Mouse (Mus musculus): ENCODE data around the gene Kcnh1.

The Kcnh1 gene

DNA sequence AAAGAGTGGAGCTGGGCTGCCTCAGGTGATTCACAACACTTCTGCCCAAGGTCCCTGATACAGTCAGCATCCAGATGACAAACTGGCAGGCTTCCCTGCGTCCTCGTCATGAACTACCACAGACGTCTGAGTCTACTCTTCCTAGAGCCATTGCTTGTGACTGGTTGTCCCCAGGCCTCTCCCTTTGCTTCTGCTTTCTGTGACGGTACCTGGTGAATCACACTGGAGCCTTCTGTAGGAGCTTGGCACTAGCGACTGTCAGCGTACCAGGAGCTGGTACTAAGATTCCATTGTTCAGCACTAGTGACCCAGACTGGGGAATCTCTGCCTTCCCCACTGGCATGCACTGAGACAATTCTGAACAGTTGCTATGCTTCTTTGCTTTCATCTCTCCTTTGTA, 282.6 kb downstream of the Kcnh1 start:
- WGBS, result 55% methylated on average over 6 of the region's 6 CpGs

DNA sequence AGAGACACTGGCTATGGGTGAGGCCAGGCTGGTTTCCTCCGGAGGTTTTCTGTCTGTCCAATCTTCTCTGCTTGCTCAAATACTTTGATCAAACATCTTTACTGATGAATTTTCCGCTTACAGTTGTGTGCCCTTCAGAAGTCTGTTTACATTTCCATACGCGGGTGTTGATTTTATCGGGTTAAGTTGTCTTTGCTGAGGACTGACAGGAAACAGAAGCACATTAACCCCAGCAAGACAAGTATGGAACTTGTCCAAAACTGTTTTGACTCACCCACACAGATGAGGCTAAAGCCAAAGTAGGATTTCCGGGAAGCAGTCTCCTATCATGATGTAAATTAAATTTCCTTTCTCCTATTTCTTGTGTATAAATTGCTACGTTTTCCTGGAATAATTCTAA, 286.1 kb downstream of the Kcnh1 start:
- 56% methylated on average over 7 of the region's 7 CpGs for WGBS

DNA sequence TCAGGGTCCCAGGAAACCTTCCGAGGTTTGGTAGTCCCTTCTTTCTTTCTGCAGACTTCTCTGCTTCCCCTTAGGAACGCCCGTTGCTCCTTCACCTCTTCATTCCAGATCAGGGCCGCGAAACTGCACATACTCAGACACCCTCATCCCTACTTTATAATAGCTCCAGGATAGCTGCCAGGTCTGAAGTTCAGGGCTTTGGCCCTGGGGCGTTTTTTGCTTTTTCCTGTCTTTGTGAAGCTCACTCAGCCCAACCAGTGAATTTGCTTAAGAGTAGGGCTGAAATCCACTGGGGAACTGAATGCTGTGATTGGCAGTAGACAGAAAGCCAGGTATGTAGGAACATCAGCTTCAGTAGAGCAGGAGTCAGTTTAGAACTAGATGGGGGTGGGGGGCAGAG, 287.0 kb downstream of the Kcnh1 start:
- WGBS, result 45% methylated on average over 6 of the region's 6 CpGs

DNA sequence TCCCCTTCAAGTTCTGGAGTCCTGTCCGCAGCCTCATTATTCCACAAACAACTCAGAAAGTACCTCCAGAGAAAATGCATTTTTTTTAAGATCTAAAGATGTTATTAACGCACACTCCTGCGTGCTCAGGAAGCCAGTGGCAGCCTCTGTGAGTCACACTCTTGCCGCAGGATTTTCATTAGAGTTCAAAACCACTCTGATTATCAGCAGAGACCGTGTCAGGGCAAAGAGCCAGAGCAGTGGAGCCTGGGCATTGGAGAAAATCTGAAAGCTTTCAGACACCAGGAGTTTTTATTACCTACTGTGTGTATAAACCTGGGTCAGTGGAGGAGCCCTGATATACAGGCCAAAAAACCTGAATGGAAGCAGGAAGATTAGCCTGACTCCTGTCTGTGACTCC, 287.6 kb downstream of the Kcnh1 start:
- 57% methylated on average over 5 of the region's 5 CpGs for WGBS

DNA sequence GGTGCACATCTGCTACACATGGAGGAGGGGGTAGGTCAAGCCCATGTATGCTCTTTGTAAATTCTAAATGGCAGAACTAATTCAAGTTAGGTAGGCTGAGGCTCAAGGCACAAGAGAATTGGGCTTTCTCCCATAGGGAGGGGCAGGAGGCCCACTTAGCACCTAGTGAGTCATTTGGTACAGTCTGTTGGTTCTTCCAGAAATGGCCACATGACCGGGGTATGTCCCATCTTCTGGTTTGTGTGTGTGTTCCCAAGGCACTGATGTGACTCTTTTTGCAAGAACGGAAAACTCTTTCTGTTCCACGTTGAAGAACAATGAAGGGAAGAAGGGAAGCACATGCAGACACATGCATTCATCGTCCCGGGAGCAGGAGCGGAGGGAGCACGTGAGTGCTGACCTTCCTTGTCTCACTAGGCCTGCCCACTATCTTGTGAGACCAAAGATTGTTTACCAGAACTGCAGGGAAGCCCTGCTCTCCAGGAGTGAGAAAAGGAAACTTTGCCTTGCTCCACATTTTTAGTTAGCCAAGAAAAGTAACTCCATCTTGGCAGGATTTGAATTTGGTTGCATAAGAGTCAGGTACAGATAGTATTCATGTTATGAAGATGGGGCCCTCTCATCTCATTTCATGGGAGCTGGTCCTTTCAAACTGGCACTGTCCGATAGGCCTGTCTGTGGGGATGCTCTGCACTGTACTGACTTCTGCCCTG, 289.7 kb downstream of the Kcnh1 start:
- WGBS, result 57% methylated on average over 8 of the region's 8 CpGs

DNA sequence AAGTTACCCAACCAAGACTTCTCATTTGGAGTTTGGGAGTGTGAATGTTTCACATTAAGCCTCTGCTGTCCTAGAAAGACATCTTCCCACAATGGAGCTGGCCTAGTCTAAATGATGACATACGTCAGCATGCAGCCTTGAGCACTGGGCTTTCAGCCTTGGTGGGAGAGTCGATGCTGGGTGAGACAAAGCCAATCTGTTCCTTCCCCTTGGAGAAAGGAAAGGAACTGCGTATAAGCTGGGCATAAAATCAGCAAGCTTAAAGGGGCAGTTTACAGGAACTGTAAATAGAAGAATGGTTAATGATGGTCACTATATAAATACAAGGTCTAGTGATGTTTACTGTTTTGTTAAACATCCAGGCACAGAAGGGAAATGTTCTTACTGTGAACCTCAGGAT, 294.5 kb downstream of the Kcnh1 start:
- 26% methylated on average over 3 of the region's 3 CpGs for WGBS

DNA sequence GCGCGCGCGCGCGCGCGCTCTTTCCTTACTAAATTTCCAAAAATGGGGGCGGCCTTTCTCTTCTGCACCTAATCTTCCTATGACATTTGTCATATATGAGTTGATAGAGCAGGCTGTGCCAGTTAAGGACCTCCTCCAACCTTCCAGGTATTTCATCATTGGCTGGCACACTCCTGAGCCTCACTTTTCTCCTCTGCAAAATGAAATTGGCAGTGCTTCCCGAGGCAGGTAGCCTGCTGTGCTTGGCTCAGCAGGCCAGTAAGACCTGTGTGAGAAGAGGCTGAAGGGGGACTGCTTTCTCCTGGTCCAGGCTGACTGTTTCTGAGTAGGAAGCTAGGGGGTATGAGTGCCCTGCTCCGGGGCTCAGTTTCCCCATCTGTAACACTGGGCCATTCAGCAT, 297.0 kb downstream of the Kcnh1 start:
- WGBS, result 90% methylated on average over 11 of the region's 11 CpGs

DNA sequence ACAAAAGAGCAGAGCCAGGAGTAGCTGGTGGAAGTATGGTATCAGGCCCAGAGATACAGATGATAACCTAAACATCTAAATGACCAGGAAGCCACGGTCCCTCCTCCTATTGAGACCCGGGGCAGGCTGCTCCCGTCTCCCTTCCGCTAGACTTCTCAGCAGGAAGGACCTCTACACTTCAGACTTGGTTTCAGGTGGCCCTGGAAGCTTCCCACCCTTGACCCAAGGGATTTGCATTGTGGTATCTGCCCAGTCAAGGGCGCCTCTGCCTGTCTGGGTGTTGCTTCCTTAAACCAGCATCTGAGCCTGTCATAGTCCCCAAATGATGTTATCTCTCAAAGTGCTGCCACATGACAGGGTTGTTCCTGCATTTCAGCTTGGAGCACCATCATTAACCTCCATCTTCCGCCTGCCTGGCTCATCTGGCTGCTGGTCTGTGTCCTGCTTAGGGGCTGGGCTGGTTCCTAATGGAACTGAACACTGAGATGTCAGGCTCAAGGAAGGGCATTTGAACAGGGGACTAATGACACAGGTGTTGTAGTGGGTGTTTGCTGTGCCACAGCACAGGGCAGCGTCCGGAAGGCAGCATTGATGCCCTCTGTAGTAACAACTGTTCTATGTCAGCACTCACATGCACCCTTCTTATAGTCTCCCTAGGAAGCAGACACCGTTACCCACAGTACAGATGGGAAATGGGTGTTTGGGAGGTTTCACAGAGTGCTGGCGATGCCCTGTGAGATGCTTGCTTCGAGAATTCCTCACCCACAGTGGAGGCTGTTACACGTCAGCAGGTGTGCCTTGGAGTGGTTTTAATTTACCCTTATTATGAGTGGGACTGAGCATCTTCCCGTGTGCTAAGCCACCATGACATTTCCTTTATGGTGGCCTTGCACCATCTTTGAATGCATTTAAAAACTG, 299.6 kb downstream of the Kcnh1 start:
- WGBS, result 61% methylated on average over 13 of the region's 13 CpGs

DNA sequence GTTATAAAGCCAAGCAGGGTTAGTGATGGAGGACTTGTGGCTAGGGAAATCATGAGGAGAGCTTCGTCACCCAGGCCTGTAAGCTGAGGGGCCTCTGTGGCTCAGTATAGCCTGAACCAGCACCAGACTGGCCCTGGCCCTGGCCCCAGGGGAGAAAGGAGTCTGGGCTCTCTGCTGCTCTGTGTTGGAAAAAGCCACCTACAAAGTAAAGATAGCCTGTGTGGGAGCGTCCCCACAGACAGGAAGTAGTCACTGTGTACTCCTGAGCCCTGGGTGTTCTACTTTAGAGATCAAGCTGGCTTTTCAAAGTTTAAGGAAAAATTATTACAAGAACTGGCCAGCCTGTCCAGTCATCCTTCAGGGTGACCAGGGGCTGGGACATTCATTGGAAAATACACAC, 306.9 kb downstream of the Kcnh1 start:
- 59% methylated on average over 2 of the region's 2 CpGs for WGBS

DNA sequence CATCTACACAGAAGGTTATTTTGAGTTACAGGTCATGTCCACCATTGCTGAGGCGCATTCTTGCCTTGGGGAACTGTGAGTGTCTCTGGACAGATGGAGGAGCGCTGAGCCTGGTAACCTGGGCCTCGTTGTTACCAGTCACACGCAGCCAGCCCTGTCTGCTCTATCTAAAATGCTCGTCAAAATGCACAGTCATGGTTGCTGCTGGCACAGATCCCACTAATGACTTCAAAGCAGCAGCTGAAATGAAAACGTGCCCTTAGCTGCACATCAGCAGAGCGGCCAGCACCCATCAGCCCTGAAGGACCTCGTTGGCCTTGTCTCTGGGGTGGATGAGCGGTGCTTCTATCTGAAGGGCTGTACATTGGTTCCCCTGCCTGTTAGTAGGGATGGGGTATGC, 311.4 kb downstream of the Kcnh1 start:
- WGBS, result 60% methylated on average over 9 of the region's 9 CpGs

DNA sequence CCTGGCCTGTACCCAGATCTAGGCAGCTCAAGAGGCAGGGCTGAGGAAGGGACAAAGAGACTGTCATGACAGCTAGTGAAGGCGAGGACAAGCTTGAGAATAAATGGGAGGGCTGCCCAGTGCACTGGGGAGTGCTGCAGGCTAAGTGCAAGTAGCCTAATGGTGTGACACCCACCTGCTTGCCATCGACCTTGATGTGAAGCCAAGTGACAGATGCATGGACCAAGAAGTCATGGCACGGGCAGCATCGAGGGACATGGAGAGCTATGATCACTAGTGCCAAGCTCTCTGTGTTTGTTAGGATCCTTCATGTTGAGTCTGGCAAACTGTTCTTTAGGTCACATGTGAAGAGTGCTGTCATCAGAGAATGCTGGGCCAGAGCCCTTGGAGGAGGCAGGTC, 313.1 kb downstream of the Kcnh1 start:
- WGBS, result 84% methylated on average over 4 of the region's 4 CpGs

DNA sequence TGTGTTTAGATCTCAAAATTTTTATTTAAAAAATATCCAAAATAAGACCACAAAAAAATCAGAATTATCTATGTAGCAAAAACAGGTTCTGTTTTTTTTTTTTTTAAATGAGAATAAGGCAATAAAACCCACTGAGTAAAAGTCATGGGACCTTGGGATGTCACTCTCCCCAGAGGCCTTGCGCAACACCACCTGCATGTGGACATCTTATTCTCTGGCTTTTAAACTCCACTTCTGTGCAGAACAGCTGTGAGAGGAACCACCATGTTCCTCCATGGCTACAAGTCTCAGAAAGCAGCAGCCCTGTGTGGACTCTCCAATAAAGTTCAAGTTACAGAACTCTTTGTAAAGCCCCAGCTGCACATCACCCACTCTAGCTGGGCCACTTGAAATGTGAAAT, 322.2 kb downstream of the Kcnh1 start:
- WGBS, result 95% methylated on average over 1 of the region's 1 CpGs

DNA sequence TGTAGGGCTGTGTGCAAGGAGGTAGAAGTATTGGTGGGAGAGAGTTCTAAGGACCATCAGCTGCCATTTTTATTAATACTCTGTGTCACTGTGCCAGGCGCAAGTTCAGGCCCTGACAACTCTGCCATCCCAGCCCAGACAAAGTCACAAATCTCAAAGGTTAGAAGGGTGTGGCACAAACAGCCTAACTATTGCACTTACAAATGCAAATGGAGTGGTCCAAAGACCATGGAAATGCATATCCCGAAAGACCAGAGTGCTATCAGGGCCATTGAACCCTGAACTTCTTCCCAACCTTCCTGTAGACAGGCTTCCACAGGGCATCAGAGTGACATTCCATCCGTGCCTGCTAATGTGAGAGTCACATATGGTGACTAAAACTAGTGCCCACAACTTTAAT, 324.8 kb downstream of the Kcnh1 start:
- WGBS, result 84% methylated on average over 3 of the region's 3 CpGs

DNA sequence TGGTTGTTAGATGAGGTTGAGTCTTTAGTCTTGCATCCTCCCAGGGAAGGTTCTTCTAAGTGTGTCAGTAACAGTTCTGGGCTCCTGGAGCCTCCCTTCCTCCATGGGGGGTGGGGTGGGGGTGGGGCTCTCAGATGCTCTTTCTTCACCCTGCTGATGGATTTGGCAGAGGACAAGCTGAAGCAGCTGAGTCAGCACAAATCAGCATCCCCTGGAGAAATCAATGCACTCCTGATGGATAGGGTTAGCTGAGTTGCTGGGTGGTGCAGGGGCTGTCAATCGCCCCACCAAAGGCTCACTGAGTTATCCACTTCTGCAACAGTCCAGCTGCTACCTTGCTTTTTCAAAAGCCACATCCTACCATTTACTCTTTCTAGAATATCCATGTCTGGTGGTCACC, 329.1 kb downstream of the Kcnh1 start:
- WGBS, result 100% methylated on average over 1 of the region's 1 CpGs

DNA sequence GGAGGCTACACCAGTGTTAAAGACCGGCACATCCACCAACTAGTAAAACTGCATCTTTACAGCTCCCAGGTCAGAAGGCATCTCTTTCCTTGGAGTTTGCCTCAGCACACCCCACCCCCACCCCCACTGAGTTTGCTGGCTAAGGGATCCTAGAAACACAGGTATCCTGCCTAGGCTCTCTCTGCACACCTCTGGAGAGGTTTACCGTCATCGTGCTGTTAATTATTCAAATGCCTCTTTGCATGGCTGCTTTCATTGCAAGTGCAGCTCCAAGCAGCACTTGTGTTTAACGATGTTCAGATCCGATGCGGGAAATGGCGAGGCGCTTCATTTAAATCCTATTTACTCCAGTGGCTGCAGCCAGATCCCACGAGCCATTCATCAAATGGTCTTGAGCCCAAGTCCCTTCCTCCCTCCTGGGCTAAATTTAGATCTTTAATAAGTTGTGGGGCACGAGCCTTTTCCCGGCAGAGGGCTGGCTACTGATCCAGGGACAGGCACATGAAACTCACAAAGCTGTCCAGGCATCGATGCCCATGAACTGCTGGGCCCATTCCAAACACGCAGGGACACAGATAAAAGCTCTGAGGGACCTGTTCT, 330.4 kb downstream of the Kcnh1 start:
- 35% methylated on average over 13 of the region's 13 CpGs for WGBS

DNA sequence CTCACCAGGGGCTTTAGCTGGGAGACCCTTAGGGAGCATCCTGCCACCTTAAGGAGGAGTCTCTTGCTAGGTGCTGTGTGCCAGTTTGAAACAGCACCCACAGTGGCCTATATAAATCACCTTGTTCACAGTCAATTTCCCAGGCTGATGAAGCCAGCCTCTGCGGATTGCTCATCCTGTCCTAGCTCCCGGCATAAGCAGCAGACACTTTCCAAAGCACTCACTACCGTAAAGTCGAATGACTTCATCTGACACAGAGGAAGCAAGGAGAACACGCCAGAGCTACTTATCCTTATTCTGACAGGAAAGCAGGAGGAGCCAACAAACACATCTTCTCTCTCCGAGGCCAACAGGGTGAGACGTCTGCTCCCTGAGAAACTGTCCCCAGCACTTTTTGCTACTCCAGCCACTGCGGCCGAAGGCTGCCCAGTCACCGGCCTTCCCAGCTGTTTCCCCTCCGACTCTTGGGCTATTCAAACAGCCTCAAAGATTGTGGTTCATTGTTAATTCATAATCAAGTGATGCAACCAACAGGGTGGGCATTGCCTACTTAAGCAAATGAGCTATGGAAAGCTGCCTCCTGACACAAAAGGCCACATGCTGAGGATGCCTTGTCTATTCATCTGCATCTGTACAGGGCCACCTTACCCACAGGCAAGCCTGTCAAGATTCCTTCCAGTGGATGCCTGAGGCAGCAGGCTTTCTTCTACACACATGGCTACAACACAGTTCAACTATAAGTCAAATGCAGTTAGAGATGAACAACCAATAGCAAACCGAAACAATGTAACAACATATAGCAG, 332.0 kb downstream of the Kcnh1 start:
- 55% methylated on average over 12 of the region's 12 CpGs for WGBS

DNA sequence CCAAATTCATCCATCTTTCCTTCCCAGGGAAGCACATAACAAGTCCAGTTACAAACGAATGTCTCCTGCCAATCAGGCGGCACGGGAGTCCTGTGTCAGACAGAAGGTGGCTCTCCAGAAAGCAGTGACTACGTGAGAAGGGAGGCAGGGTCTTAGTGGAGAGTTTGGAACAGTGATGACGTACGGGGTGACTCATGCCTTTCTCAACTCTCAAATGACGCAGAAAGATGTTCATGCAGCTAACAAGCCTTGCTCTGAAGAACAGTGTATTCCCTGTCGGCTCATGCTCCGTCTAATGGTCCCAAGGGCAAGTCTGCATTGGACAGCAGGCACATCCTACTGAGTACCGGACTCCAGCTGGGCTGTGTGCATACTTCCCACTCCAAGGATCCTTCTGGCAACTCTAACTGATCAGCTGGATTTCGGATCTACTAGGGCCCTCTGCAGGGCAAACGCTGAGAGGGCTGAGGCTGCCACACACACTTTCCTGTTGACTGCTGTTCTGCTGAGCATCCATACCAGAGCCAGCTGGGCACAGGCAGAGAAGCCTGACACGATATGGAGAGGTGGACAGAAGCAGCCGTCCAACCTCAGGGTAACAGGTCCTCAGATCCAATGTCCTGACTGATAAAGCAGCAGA, 335.3 kb downstream of the Kcnh1 start:
- 69% methylated on average over 14 of the region's 14 CpGs for WGBS

DNA sequence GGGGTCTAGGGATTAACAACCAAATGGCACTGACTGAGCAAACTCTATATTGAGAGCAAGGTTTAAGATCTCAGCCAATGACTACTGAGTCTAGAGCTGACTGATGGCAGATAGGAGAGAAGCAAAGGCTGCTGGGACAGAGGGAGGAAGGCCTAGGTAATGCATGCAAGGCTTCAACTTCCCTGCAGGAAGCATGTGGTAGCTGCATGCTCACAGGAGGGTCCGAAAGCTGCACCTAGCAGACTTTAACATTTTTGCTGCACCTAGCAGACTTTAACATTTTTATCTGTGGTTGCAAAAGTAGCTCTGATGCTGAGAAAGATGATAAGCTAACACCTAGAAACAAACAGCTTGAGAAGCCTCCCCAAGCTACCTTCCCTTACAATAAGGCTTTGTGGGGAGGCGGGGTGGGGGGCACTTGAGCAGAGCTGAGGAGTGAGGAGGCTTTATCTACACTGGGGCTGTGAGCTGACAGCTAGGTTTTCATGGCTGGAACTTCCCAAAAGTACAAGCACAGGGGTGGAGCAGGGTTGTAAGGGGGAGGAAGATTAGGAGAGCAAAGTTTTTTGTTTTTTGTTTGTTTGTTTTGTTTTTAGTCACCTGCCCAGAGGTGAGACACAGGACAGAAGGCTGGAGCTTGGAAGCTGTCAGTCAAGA, 341.0 kb downstream of the Kcnh1 start:
- WGBS, result 88% methylated on average over 2 of the region's 2 CpGs

DNA sequence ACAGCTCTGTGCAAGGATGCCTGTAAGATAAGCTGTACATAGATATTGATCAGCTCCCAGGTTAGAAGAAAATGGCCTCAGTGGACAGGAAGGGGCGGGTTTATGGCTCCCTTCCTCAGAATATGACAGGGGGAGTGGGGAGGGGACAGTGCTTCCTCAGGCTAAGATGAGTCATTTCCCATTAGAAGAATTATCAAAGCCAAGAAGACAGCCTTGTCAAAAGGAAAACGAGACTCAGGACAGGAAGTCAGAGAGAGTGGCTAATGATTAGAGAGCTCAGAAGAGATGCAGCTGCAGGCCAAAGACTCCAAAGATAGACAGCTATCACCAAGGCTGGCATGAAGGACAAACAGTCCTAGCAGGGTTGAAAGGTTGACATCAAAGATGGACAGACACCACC, 341.6 kb downstream of the Kcnh1 start:
- 64% methylated on average over 2 of the region's 2 CpGs for WGBS

DNA sequence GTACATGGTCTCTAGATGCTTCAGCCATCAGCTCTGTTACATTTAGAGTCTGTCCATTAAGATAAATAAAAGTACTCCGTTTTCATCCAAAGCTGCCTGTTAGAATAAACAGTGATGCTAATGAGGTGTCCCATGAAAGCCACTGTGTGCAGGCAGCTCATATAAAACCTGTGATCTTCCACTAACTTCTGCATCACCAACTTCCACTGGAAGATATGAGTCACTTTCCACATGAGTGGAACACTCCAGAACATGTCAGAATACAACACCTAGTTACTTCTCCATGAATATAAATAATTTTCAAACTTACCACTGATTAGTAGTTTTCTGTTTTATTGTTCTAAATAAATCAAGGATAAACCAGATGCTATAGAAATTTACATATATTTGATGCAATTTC, 345.9 kb downstream of the Kcnh1 start:
- WGBS, result 61% methylated on average over 1 of the region's 1 CpGs

DNA sequence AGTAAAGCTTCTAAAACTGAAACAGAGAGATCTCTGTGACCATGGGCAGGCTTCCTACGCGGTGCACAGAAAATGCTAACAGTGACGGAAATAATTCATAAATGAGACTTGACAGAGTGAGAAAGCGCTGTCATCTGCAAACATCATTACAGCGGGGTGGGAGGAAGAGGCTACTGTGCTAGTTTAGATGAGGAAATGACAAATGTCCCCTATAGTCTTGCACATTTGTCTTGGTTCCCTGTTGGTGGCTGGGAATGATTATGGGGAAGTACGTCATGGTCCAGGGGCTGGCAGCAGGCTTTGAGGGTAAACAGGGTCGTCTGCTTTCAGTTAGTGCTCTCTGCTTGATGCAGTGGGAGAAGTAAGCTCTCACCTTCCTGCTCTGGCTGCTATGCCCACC, 346.6 kb downstream of the Kcnh1 start:
- whole genome bisulfite sequencing, result 74% methylated on average over 7 of the region's 7 CpGs
